Mouse (Mus musculus) neural tube, embryonic 12.5 days (tissue): ENCODE results near the gene Bax. TPM values are rescaled to one million over a fixed set of nuclear protein-coding genes. Genes with fewer than 3 reads are reported as not detected.
A peak's percentile ranks its signal among the peaks of the same experiment; 100 is the strongest.

ENCODE experiments used
- ATAC-seq: fragments of 200-750 bp; cut with Nextera tagmentation; 2 replicates; pipeline ENCODE4 v1.8.0; 2017; ENCODE audit warnings: low read depth, mild to moderate bottlenecking, moderate TSS enrichment, moderate library complexity; ENCODE audit not compliant: low FRiP score
- H3K27ac ChIP-seq: fragments of 300-500 bp; sonication (generic); 2 replicates; pipeline ENCODE4 v1.5.1; 2016
- H3K27me3 ChIP-seq: fragments of 300-500 bp; sonication (generic); replicated peaks from 2 replicates; pipeline ENCODE4 v1.6.1; 2016; ENCODE audit warnings: mild to moderate bottlenecking
- H3K36me3 ChIP-seq: fragments of 300-500 bp; sonication (generic); 2 replicates; pipeline ENCODE4 v1.6.1; 2016; ENCODE audit warnings: mild to moderate bottlenecking
- H3K4me1 ChIP-seq: fragments of 300-500 bp; sonication (generic); 2 replicates; pipeline ENCODE4 v1.6.1; 2016
- H3K4me2 ChIP-seq: fragments of 300-500 bp; sonication (generic); replicated peaks from 2 replicates; pipeline ENCODE4 v1.6.1; 2016; ENCODE audit warnings: mild to moderate bottlenecking
- H3K4me3 ChIP-seq: fragments of 300-500 bp; sonication (generic); 2 replicates; pipeline ENCODE4 v1.5.1; 2016
- H3K9ac ChIP-seq: fragments of 300-500 bp; sonication (generic); 2 replicates; pipeline ENCODE4 v1.6.1; 2016; ENCODE audit warnings: mild to moderate bottlenecking
- H3K9me3 ChIP-seq: fragments of 300-500 bp; sonication (generic); 2 replicates; pipeline ENCODE4 v1.6.1; 2016; ENCODE audit warnings: mild to moderate bottlenecking
- WGBS: fragments of 180-500 bp; shearing (Covaris S2); methylation state at CpG from one replicate; pipeline ENCODE4 v1.1.7; 2016; 5-methylcytosine and 5-hydroxymethylcytosine counted together
- polyA plus RNA-seq: library from polyadenylated mRNA; unstranded; fragments of >200 nt; fragmentation: Nextera tagmentation; extraction: Ambion mirVana; gene quantifications from 2 replicates; pipeline ENCODE4 v1.2.1, GENCODE M21; 2016

Gene Bax
- polyA plus RNA-seq = 262 and 276 TPM in 2 replicates

DNA sequence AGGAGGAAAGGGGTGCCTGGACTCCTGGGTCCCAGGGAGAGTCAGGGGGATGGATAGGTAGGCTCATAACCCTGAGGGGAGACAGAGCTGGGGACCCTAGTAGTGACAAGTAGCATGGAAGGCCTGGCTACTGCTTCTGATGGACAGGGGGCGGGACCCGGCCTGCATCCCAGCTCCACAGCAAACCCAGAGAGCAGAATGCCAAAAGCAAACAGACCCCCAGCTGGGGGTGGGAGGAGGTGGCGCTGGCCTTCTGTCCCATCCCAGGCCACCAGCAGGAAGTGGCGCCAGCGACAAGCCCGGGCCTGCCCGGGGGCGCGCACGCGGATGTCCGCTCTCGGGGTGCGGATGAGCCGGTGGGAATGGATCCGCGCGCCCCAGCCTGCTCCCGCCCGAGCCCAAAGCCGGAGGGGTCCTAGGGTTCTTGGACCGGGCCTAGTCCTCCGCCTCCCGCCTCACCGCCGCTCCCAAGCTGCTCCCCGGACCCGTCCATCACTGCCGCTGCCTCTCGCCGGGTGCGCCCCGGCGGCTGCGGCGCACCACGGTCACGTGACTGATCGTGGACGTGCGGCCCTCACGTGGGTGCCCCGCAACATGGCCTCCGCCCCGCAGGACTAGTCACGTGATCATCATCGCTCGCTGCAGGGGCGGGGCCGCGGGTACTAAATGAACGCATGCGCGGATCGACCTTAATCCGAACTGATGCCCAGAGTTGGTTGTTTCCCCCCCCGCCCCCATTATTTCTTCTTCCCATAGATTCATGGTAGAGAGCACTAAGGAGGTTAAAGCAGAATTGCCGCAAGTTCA is at the start of gene Bax:
Gene Bax (minus strand): TSS at position 616 of the 807 bp plus-strand sequence.
- Histone ChIP-seq H3K4me2 (peak within 1 kb of the TSS; percentile 77), H3K4me1 (peaks cover 23% of the 10 kb centered on the region), H3K27ac (no peak within 1 kb of the TSS), H3K27me3 (no peaks in the 10 kb centered on the region), H3K4me3 (peak within 1 kb of the TSS; percentile 91), H3K9me3 (no peaks in the 10 kb centered on the region), H3K36me3 (peaks cover 34% of the 10 kb centered on the region), H3K9ac (peak within 1 kb of the TSS; percentile 89)
- under 1% methylated on average over 58 of the region's 58 CpGs for WGBS
- ATAC-seq = peak; percentile 72

DNA sequence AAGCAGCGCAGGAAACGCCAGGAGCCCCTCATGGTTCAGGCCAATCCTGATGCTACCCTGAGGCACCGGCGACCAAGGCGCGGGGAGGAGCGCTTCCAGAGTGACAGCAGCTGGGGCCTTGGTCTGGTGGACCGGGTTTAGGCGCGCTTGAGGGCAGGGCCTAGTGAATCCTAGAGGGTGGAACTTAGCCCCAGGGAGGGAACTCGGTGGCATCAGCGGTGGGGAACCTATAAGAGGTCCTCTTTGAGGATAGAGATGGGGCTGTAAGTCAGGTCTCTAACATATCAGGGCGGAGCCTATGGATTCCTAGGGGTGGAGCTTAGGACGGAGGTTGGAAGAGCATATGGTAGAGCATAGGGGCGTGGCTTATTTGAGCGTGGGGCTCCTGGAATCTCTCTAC is 48.7 kb upstream of the Bax start:
- H3K4me1 ChIP-seq = 0 out of 2 replicates have a peak, but pooled peaks cover 3% of the 10 kb centered on the region
- H3K4me2 ChIP-seq = 0 out of 2 replicates have a peak overlapping the region, but pooled peaks have one; percentile 3
- H3K27me3 ChIP-seq = no peaks in the 10 kb centered on the region
- no peak overlapping the region for H3K27ac ChIP-seq
- no peak overlapping the region for H3K4me3 ChIP-seq
- ATAC-seq = no peak
- H3K36me3 ChIP-seq = no peaks in the 10 kb centered on the region
- H3K9me3 ChIP-seq = no peaks in the 10 kb centered on the region
- H3K9ac ChIP-seq = no peak overlapping the region
- 31% methylated on average over 16 of the region's 16 CpGs for WGBS

DNA sequence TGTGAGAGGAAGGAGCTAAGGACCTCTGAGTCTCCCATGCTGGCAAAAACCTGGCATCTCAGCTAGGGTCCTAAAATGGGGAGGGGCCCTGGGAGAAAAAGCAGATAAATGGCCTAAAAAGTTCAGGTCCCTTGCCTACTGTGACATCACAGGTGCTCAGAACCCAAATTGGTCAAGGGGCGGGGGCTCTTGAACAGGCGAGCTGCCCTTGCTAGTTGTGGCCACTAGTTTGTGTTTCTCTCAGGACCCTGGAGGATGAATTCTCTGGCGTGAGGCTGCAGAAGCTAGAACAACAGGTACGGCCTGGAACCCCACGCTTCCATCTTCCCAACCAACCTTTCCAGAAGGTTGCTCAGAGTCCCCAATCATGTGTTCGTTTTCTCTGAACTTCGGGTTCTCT is 47.7 kb upstream of the Bax start:
- ATAC-seq = no peak
- H3K27me3 ChIP-seq = no peaks in the 10 kb centered on the region
- H3K4me1 ChIP-seq = peaks cover 5% of the 10 kb centered on the region
- no peak overlapping the region for H3K9ac ChIP-seq
- WGBS = 86% methylated on average over 7 of the region's 7 CpGs
- no peak overlapping the region for H3K4me2 ChIP-seq
- no peak overlapping the region for H3K27ac ChIP-seq
- H3K36me3 ChIP-seq = no peaks in the 10 kb centered on the region
- H3K9me3 ChIP-seq = no peaks in the 10 kb centered on the region
- no peak overlapping the region for H3K4me3 ChIP-seq

DNA sequence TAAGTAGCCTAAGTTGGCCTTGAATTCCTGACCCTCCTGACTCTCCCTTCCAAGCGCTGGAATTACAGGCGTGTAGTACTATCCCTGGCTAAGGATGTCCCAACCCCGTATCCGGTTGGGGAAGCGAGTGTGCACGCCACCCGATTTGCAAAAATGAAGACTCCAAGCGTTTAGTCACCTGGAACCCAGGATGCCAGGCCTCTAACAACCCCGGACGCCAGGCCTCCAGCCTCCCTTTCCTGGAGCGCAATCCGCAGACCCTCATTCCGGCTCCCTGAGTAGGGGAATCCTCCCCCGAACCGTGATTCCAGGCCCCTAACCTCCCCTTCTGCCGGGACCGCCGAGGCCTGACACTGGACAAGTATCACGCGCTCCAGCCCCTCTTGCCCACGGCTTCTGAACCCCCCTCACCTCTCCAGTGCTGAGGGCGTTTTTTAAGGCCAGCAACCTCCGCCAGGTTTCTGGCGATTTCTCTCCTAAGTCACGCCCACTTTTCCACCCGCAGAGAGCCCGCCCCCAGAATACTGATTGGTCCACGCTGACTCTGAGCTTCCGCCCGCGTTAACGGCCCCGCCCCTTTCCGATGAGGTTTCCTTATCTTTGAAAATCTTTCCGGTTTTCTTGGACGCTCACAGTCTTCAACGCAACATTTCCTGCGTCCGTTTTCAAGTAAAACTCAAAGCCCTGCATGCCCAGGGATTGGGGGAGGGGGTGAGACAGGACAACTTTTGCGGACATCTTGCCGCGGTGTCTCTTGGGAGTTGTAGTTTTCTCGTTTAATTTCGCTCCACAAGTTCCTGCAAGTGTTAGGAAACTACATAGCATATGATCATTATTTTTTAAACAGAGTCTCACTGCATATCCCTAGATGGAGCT is 43.5 kb upstream of the Bax start, which contains the start of gene Nucb1:
Gene Nucb1 (minus strand): TSS at position 495 of the 876 bp plus-strand sequence.
- WGBS = under 1% methylated on average over 44 of the region's 44 CpGs
- H3K9me3 ChIP-seq = no peaks in the 10 kb centered on the region
- H3K9ac ChIP-seq = peak within 1 kb of the TSS; percentile 77
- peaks cover 10% of the 10 kb centered on the region for H3K4me1 ChIP-seq
- peak within 1 kb of the TSS; percentile 51 for H3K27ac ChIP-seq
- ATAC-seq = peak; percentile 82
- H3K4me3 ChIP-seq = peak within 1 kb of the TSS; percentile 75
- no peaks in the 10 kb centered on the region for H3K27me3 ChIP-seq
- H3K4me2 ChIP-seq = peak within 1 kb of the TSS; percentile 77
- H3K36me3 ChIP-seq = peaks cover 18% of the 10 kb centered on the region

DNA sequence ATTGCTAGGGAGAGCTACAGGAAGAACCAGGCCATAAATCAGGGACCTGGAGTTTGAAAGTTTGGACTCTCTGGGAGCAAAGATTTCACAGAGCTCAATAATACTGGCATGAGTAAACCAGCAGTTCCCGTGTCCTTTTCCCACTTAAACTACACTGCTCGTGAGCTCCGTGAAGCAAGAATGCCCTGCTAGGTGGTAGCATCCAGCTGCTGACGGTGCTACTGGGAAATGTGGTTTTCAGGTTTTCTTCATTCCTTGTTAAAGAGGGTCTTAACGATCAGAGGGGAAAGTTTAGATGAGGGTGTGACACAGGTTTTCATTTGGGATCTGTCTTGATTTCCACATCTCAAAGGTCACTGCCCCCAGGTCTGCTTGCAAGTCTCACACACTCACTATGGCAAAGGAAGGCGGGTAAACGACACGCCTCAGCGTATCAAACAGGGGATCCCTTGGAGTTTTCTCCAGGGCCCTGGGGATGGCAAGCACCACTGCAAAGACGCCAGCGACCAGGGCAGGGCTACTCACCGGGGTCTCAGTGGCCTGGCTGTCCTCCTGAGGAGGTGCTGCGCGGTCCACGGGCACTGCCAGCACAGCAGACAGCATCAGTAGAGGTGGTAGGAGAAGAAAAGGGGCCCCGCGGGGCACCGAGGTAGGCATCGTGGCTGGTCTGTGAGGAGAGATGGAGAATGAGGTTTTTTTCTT is 42.6 kb upstream of the Bax start:
- Histone ChIP-seq H3K36me3 (peaks cover 18% of the 10 kb centered on the region), H3K4me2 (peak overlapping the region; percentile 77), H3K27ac (no peak overlapping the region), H3K9ac (peak overlapping the region; percentile 77), H3K4me3 (peak overlapping the region; percentile 75), H3K9me3 (no peaks in the 10 kb centered on the region), H3K4me1 (peaks cover 10% of the 10 kb centered on the region), H3K27me3 (no peaks in the 10 kb centered on the region)
- 39% methylated on average over 19 of the region's 19 CpGs for WGBS
- peak; percentile 38 for ATAC-seq

DNA sequence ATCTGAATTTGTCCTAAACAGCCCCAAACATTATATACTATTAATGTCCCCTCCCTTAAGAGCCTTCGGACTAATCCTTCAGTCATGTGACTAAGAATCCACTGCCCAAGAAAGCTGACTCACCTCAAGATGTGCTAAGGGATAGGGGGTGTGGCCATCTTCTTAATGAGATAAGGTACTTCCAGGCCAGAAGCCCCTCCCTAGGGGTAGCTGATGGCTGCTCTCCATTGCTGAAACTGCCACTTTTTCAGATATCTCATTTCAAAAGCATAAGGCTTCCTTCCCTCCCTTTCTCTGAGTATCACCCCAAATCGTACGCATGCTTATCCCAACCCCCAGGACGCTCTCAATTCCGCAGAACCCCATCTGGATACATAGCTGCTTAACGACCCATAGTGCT is 41.9 kb upstream of the Bax start:
- H3K36me3 ChIP-seq = peaks cover 18% of the 10 kb centered on the region
- H3K9ac ChIP-seq = no peak overlapping the region
- no peaks in the 10 kb centered on the region for H3K9me3 ChIP-seq
- ATAC-seq = no peak
- peaks cover 10% of the 10 kb centered on the region for H3K4me1 ChIP-seq
- H3K27ac ChIP-seq = no peak overlapping the region
- H3K27me3 ChIP-seq = no peaks in the 10 kb centered on the region
- peak overlapping the region; percentile 77 for H3K4me2 ChIP-seq
- WGBS = 86% methylated on average over 6 of the region's 6 CpGs
- H3K4me3 ChIP-seq = no peak overlapping the region

DNA sequence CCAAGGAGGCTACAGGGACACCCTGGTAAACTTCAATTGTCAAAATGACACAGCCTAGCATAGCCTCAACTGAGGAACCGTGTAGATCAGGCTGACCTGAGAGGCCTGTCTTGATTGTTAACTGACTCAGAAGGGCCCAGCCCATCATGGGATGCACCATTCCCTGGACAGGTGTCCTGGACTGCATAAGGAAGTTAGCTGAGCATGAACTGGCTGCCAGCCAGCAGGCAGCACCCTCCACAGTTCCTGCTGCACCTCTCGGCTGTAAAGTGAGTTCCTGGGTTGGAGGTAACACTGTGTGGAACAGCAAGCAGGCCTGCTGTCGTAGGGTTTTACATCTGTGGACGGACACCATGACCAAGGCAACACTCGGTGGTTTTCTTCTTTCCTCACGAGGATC is 40.9 kb upstream of the Bax start:
- Histone ChIP-seq H3K9ac (no peak overlapping the region), H3K4me2 (no peak overlapping the region), H3K27me3 (no peaks in the 10 kb centered on the region), H3K4me1 (peaks cover 10% of the 10 kb centered on the region), H3K4me3 (no peak overlapping the region), H3K36me3 (peaks cover 18% of the 10 kb centered on the region), H3K27ac (no peak overlapping the region), H3K9me3 (no peaks in the 10 kb centered on the region)
- 91% methylated on average over 6 of the region's 6 CpGs for WGBS
- no peak for ATAC-seq

DNA sequence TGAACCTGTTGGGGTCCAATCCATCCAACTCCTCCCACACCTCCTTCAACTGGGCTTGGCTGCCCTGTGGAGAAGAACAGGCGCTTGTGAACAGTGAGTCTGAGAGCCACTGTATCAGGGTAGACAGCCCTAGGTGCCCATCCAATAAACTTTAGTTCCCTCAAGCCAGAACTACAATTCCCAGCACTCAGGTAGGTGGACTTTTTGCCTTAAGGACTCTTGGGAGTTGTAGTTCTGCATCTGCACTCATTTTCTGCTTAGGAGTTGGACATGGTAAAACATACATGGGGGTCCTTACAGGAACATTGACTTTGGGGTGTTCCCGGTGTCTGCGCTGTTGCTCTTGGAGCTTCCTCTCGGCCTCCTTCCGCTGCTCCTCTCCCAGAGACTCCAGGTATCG is 31.7 kb upstream of the Bax start:
- WGBS = 96% methylated on average over 6 of the region's 6 CpGs
- ATAC-seq = no peak
- no peak overlapping the region for H3K9ac ChIP-seq
- no peaks in the 10 kb centered on the region for H3K27me3 ChIP-seq
- H3K27ac ChIP-seq = no peak overlapping the region
- H3K9me3 ChIP-seq = no peaks in the 10 kb centered on the region
- H3K4me2 ChIP-seq = no peak overlapping the region
- no peak overlapping the region for H3K4me3 ChIP-seq
- H3K36me3 ChIP-seq = peaks cover 79% of the 10 kb centered on the region
- H3K4me1 ChIP-seq = no peaks in the 10 kb centered on the region

DNA sequence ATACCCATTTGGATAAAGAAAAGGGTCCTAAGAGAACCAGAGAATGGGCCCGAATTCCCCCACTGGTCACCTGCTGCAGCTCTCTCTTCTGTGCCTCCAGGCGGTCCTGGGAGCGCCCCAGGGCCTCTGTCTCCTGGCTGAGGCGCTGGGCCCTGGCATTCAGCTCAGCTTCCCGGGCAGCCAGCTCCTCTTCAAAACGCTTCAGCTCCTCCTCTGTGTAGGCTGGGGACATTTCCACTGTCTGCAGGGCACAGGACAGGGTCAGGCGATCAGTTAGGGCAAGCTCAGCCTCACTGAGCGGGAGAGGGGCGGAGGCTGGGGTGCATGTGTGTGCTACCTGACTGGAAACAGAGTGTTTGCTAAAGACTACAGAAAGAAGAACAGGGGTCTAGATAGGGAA is 27.9 kb upstream of the Bax start:
- H3K4me1 ChIP-seq = peaks cover 10% of the 10 kb centered on the region
- no peak overlapping the region for H3K4me3 ChIP-seq
- no peak overlapping the region for H3K9ac ChIP-seq
- H3K27ac ChIP-seq = no peak overlapping the region
- H3K36me3 ChIP-seq = peaks cover 70% of the 10 kb centered on the region
- H3K27me3 ChIP-seq = no peaks in the 10 kb centered on the region
- H3K9me3 ChIP-seq = no peaks in the 10 kb centered on the region
- no peak overlapping the region for H3K4me2 ChIP-seq
- 85% methylated on average over 9 of the region's 9 CpGs for WGBS
- ATAC-seq = no peak

DNA sequence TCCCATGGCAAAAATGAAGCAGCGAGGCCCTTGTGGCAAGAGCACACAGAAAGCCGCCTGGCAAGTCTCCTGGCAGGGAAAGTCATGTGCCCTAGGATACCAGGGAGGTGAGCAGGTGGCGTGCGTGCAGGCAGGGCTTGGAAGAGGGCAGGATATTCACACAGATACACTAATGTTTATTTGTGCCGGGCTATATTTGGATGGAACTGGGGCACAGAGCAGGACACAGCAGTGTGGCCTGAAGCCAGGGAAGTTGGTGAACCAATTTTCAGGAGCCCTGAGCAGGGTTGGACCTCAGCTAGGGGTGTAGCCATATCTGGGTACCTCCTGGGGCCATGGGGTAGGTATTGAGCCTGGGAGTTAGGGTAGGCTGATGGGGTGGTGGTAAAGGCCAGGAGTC is 26.3 kb upstream of the Bax start:
- Histone ChIP-seq H3K4me2 (no peak overlapping the region), H3K4me3 (no peak overlapping the region), H3K9me3 (no peaks in the 10 kb centered on the region), H3K27me3 (no peaks in the 10 kb centered on the region), H3K27ac (no peak overlapping the region), H3K4me1 (peaks cover 10% of the 10 kb centered on the region), H3K36me3 (peaks cover 54% of the 10 kb centered on the region), H3K9ac (no peak overlapping the region)
- 96% methylated on average over 5 of the region's 5 CpGs for WGBS
- ATAC-seq = no peak

DNA sequence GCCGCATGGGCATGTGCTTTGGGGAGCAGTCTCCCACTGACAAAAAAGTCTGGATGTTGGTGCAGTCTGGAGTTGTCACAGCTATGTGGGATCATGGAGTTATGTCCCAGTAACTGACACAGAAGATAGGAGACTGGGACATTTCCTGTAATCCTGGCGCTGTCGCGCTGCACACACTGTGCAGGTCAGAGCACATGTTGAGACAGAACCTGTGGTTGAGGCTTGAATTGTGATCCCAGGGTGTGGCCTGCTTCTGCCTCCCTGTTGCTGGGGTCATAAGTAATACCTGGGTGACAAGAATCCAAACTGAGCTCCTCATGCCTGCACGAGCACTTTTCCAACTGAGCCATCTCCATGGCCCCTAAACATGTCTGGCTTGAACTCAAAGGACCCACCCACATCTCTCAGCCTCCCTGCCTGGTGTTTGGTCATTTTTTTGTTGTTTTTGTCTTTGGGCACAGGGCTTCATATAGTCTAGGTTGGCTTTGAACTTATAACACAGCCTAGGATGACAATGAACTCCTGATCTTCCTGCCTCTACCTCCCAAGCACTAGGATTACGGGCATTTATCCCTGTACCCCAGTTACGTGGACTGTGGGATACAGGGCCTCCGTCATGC is 25.6 kb upstream of the Bax start:
- Histone ChIP-seq H3K4me3 (no peak overlapping the region), H3K36me3 (peaks cover 48% of the 10 kb centered on the region), H3K27ac (no peak overlapping the region), H3K27me3 (no peaks in the 10 kb centered on the region), H3K9ac (no peak overlapping the region), H3K4me1 (peaks cover 10% of the 10 kb centered on the region), H3K9me3 (no peaks in the 10 kb centered on the region), H3K4me2 (no peak overlapping the region)
- WGBS = 94% methylated on average over 8 of the region's 8 CpGs
- ATAC-seq = no peak
